ENCODE assay signal across 8 mouse cellular contexts in genomic region chr1:138831309-138831708, GRCm38 (mm10). TPM values are rescaled to one million over a fixed set of nuclear protein-coding genes. Genes with fewer than 3 reads are reported as not detected.
DNase-seq lines count a peak whose midpoint lies in the region; ATAC-seq and TF ChIP-seq lines count a peak whose summit lies in the region.

No protein-coding gene starts in this region.

- H3K4me2 ChIP-seq in forebrain, embryonic 11.5 days (ENCODE audit: low read depth, low read length, severe bottlenecking) = peak overlapping the region; percentile 50; the same call in 1 of the 2 replicates
- peak overlapping the region; percentile 32; the same call in 1 of the 2 replicates for H3K4me2 ChIP-seq in limb, embryonic 11.5 days (ENCODE audit: low read depth, severe bottlenecking)

- no peaks in the 10 kb centered on the region for H3K4me1 ChIP-seq in spleen, adult 2 months (ENCODE audit: control insufficient read depth, insufficient read depth, insufficient read length)
- H3K4me1 ChIP-seq in forebrain, embryonic 11.5 days (replicated peaks; ENCODE audit: control insufficient read depth, insufficient read depth, low read length) = no peaks in the 10 kb centered on the region
- H3K4me1 ChIP-seq in limb, embryonic 11.5 days (ENCODE audit: control insufficient read depth, insufficient read depth, low read length) = peaks cover 6% of the 10 kb centered on the region
- no peaks in the 10 kb centered on the region for H3K4me1 ChIP-seq in cerebellum, adult 2 months (ENCODE audit: control insufficient read depth, insufficient read depth, low read length)

- peaks cover 9% of the 10 kb centered on the region for H3K27me3 ChIP-seq in spleen, adult 2 months (ENCODE audit: control insufficient read depth, insufficient read depth, low read length)
- peaks cover 29% of the 10 kb centered on the region for H3K27me3 ChIP-seq in forebrain, embryonic 11.5 days (ENCODE audit: control insufficient read depth, insufficient read depth, low read length)
- no peaks in the 10 kb centered on the region for H3K27me3 ChIP-seq in limb, embryonic 11.5 days (ENCODE audit: control insufficient read depth, insufficient read depth, low read length)
- peaks cover 3% of the 10 kb centered on the region; the same call in 1 of the 2 replicates for H3K27me3 ChIP-seq in cerebellum, adult 2 months (ENCODE audit: control insufficient read depth, insufficient read depth, low read length)

- TF ChIP-seq CTCF in spleen, adult 2 months (IDR thresholded peaks at IDR 0.05; ENCODE audit: extremely low read depth, insufficient read depth, insufficient read length, insufficient replicate concordance) = no peak
- no peak for TF ChIP-seq CTCF in cerebellum, adult 2 months (IDR thresholded peaks at IDR 0.05; ENCODE audit: borderline replicate concordance, insufficient read depth, low read depth, low read length)

- ATAC-seq in forebrain, embryonic 11.5 days (replicated peaks; ENCODE audit: low FRiP score) = peak; percentile 84
- ATAC-seq in limb, embryonic 11.5 days (ENCODE audit: insufficient number of reproducible peaks, low FRiP score, low TSS enrichment, low read depth) = no peak

- H3K4me3 ChIP-seq in spleen, adult 2 months (ENCODE audit: extremely low read depth, insufficient read depth, insufficient read length) = peak overlapping the region; percentile 40; the same call in 1 of the 2 replicates
- peak overlapping the region; percentile 22 for H3K4me3 ChIP-seq in forebrain, embryonic 11.5 days (ENCODE audit: low read depth, low read length)
- H3K4me3 ChIP-seq in limb, embryonic 11.5 days (ENCODE audit: low read depth, low read length) = no peak overlapping the region; the same call in 1 of the 2 replicates
- H3K4me3 ChIP-seq in cerebellum, adult 2 months (replicated peaks; ENCODE audit: insufficient read depth, low read depth, low read length) = no peak overlapping the region

- H3K36me3 ChIP-seq in spleen, adult 2 months (ENCODE audit: control insufficient read depth, insufficient read depth, low read length) = no peaks in the 10 kb centered on the region
- no peaks in the 10 kb centered on the region for H3K36me3 ChIP-seq in forebrain, embryonic 11.5 days (ENCODE audit: control insufficient read depth, insufficient read depth, low read length)
- H3K36me3 ChIP-seq in limb, embryonic 11.5 days (ENCODE audit: control insufficient read depth, insufficient read depth, low read length) = no peaks in the 10 kb centered on the region

- no peaks in the 10 kb centered on the region for H3K9me3 ChIP-seq in forebrain, embryonic 11.5 days (ENCODE audit: control insufficient read depth, low read length)
- no peaks in the 10 kb centered on the region for H3K9me3 ChIP-seq in limb, embryonic 11.5 days (ENCODE audit: control insufficient read depth, low read length)

- no peak for TF ChIP-seq POLR2A in spleen, adult 2 months (IDR thresholded peaks at IDR 0.05; ENCODE audit: low read depth, low read length)
- no peak for TF ChIP-seq POLR2A in cerebellum, adult 2 months (IDR thresholded peaks at IDR 0.05; ENCODE audit: borderline replicate concordance, insufficient read depth, low read length)

- no peak overlapping the region for H3K9ac ChIP-seq in forebrain, embryonic 11.5 days (ENCODE audit: low read length)
- H3K9ac ChIP-seq in limb, embryonic 11.5 days (ENCODE audit: low read length) = no peak overlapping the region

- no peak overlapping the region for H3K27ac ChIP-seq in spleen, adult 2 months (ENCODE audit: insufficient read depth, low read length)
- no peak overlapping the region for H3K27ac ChIP-seq in forebrain, embryonic 11.5 days (ENCODE audit: low read depth, low read length)
- H3K27ac ChIP-seq in limb, embryonic 11.5 days (replicated peaks; ENCODE audit: low read depth, low read length) = no peak overlapping the region
- no peak overlapping the region for H3K27ac ChIP-seq in cerebellum, adult 2 months (ENCODE audit: insufficient read depth, low read length)

- 1% methylated on average over 16 of the region's 16 CpGs for WGBS in spleen, adult 2 months
- WGBS in forebrain, embryonic 11.5 days = 1% methylated on average over 16 of the region's 16 CpGs
- 7% methylated on average over 16 of the region's 16 CpGs for WGBS in limb, embryonic 11.5 days
- WGBS in cerebellum, adult 2 months = 4% methylated on average over 16 of the region's 16 CpGs

- DNase-seq in spleen, adult 2 months (ENCODE audit: low read depth in 1 of 2, low spot score in 2 of 2) = no peak
- DNase-seq in spleen, adult 18-20 months = no peak
- DNase-seq in forebrain, embryonic 11.5 days (ENCODE audit: low spot score) = peak; percentile 76
- DNase-seq in limb, embryonic 11.5 days (ENCODE audit: low spot score) = peak; percentile 46
- peak; percentile 55 for DNase-seq in naive thymus-derived CD4-positive, alpha-beta T cell, adult 2 months (ENCODE audit: low read depth)
- DNase-seq in cerebellum, adult 2 months = no peak
- no peak for DNase-seq in frontal cortex, adult 2 months (ENCODE audit: extremely low spot score in 1 of 2, low spot score in 1 of 2)
- no peak for DNase-seq in spleen, adult 12 weeks (ENCODE audit: low spot score)

RNA-seq across cellular contexts. Expression of gene Lhx9, which starts 17.1 kb away (rescaled TPM):
- polyA plus RNA-seq in spleen, adult 2 months (2012; rRNA removed) = 0.05 and 0.07 TPM in 2 replicates
- 34.3 and 35.3 TPM in 2 replicates for polyA plus RNA-seq in forebrain, embryonic 11.5 days (2014; fragmentation: Nextera tagmentation; extraction: Ambion mirVana)
- 108 and 116 TPM in 2 replicates for polyA plus RNA-seq in limb, embryonic 11.5 days (2014; fragmentation: Nextera tagmentation; extraction: Ambion mirVana)
- 2.9 and 4.2 TPM in 2 replicates for polyA plus RNA-seq in cerebellum, adult 2 months (2012; rRNA removed)
- polyA plus RNA-seq in frontal cortex, adult 2 months (2012; rRNA removed) = 0.25 and 0.46 TPM in 2 replicates

RNA-seq across cellular contexts. Expression of gene 2310009B15Rik, which starts 25.3 kb away (rescaled TPM):
- 15.3 and 21.2 TPM in 2 replicates for polyA plus RNA-seq in spleen, adult 2 months (2012; rRNA removed)
- 44.3 and 47.7 TPM in 2 replicates for polyA plus RNA-seq in forebrain, embryonic 11.5 days (2014; fragmentation: Nextera tagmentation; extraction: Ambion mirVana)
- polyA plus RNA-seq in limb, embryonic 11.5 days (2014; fragmentation: Nextera tagmentation; extraction: Ambion mirVana) = 54.2 and 60.4 TPM in 2 replicates
- polyA plus RNA-seq in cerebellum, adult 2 months (2012; rRNA removed) = 23.5 and 26.4 TPM in 2 replicates
- polyA plus RNA-seq in frontal cortex, adult 2 months (2012; rRNA removed) = 27.0 and 27.1 TPM in 2 replicates

Comparison
In these comparisons a context has a peak if more than half of its experiments do, and no peak if none do; other contexts are left out.
1. DNase-seq: peak in forebrain, embryonic 11.5 days (single experiment), limb, embryonic 11.5 days (single experiment) and naive thymus-derived CD4-positive, alpha-beta T cell, adult 2 months (single experiment); none in spleen, adult 2 months (0 of 2), spleen, adult 18-20 months (0 of 2), cerebellum, adult 2 months (0 of 2), frontal cortex, adult 2 months (0 of 2) and spleen, adult 12 weeks (single experiment).
2. H3K4me3 ChIP-seq: peak in spleen, adult 2 months (single experiment) and forebrain, embryonic 11.5 days (single experiment); none in limb, embryonic 11.5 days (single experiment) and cerebellum, adult 2 months (single experiment).